Mouse (Mus musculus): ENCODE results near the gene Vmn1r68.

Gene Vmn1r68

DNA sequence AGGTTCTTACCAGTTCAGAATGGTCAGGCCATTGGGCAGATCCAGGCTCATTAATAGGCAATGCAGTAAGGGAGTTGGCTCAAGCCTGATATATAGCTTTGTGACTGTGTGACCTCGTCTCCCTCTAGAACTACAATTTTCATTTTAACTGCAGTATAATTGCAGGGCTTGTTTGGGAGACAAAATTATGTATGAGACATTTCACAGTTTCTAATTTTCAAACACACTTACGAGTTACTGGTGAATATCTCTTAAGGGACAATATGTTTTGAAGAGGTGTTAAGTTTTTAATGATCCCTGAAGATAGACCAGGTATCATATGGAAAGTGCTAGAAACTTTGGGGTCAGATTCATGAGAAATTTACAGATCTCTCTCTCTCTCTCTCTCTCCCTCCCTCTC is at the start of gene Vmn1r68:
Gene Vmn1r68, minus strand, starts transcription at position 101 of the 400 bp plus-strand sequence.
- no peak for DNase-seq (ENCODE audit: low spot score in 2 of 2)

DNA sequence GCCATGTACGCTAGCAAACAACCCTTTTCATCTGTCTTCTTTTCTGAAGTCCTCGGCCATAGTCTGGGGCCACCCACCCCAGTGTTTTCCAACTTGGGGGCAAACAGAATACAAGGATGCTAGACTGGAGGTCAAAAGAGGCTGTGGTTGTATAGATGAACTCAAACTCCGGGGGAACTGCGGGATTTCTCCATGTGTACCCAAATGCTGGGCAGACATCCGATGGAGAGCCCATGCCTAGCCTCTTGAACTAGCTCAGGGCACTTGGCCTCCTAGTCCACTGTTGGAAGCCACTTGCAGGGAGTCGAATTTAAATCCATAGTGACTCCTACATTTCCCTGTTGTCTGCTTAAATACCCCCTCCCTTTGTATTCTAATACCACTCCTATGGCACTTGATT is 62.7 kb downstream of the Vmn1r68 start:
- no peak for DNase-seq (ENCODE audit: low spot score in 2 of 2)

DNA sequence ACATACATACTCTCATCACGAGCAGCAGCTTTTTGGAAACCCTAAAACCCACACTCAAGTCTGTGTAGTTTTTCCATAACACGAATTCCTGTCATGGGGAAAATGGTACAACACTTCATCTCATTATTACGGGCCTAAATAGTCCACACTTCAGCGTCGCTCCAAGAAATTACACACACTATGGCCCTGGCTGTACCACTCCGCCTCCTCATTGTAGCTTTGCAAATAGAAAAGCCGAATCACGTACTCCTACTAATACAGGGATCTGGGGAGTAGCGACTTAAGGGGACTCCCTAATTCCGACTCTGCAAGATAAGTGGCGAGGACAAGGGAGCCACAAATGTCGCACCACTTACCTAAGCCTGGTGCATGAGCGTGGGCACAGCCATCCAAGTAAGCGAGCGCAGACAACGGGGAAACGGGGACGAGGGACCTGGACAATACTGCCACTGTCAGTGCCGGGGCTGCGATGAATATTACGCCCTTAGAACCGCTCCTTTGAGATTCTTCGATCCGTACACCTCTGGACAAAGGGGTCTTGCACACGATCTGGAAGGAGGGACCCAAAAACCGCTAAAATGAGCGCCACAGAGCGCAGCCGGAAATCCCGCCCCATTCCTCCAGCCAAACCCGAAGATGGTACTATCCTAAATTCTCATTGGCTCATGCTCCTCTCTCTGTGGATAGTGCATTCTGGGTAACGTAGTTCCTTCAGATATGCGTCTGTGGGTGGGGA is 63.3 kb downstream of the Vmn1r68 start, which contains the start of gene Zik1:
Gene Zik1, minus strand, starts transcription at position 609 of the 736 bp plus-strand sequence.
- DNase-seq (ENCODE audit: low spot score in 2 of 2) = peak; percentile 66 to 76

DNA sequence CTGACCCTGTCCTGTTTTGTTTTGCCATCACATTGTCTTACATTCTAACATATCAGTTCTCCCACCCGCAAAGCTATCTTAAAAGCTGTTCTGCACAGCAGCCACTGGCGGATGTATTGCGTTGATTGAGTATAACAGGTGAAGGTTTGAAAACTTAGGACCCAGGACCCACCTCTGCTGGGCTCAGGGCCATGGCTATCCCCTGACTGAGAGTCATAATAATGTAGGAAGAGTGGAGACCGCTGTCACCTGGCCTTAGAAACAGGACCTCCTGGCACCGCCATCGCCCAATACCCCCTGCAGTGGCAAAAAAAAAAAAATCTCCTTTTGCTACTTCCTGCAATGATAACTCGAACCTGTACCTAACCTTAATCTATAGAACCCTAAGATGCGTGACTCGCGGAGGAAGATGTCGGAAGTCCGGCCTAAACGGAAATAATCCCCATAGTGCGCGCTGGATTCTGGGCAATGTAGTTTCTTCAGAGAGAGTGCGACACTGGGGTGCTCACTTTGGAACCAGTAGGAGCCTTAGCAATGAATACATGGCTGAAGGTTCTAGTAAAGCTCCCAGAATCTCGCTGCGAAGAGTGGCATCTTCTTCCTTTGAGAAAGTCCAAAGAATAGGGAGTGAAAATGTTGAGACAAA is 77.6 kb downstream of the Vmn1r68 start:
- peak; percentile 24 to 55 for DNase-seq (ENCODE audit: low spot score in 2 of 2)

DNA sequence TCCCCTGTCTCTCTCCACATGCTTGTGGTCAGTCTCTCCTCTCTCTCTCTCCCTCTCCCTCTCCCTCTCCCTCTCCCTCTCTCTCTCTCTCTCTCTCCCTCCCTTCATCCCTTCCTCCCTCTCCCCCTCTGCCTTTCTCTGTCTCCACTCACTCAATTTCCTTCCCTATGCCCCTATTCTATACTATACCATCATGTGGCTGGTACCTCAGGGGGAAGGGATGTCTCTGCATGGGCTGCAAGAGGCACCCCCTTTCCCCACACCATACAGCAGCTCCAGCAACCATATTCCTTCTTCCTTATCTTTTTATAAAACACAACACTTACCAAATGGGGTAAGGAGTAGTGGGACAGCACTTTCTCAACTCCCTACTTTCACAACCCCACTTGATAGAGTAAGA is 78.5 kb downstream of the Vmn1r68 start:
- no peak for DNase-seq (ENCODE audit: low spot score in 2 of 2)

DNA sequence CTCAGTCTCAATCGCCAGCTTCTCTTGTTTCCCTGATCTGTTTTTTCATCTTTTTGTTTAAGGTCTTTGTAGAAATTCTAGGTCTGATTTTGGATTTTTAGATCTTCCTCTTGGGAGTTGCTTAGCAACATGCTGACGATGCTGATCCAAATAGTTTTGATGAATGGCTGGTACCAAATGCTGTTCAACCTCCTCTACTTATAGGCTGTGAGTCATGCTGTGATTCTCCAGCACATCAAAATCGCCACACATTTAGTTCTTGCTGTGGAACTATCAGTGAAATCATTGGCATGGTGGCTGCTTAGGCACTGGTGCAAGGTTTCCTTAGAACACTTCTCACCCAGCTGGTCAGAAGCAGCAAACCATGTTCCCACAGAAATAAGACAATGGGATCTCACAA is 100.1 kb downstream of the Vmn1r68 start:
- no peak for DNase-seq (ENCODE audit: low spot score in 2 of 2)
